Mouse (Mus musculus): ENCODE measurements around the gene Atpif1. TPM values are rescaled to one million over a fixed set of nuclear protein-coding genes. Genes with fewer than 3 reads are reported as not detected.
"Not testable (repeated sequence)": the region's sequence is repeated elsewhere in the genome, so short reads cannot be mapped to it uniquely, and the experiment has no call there.

Gene Atpif1
- total and polyA plus RNA-seq, 2 experiments from 2014 or later, result 800 to 1,681 TPM

- H3K36me3 ChIP-seq (ENCODE audit: insufficient read depth, low read length), result no peaks in the 10 kb centered on the region
- H3K27ac ChIP-seq (ENCODE audit: low read depth, low read length), result no peak overlapping the region
- TF ChIP-seq CTCF (IDR thresholded peaks at IDR 0.05), result no peak
- no peaks in the 10 kb centered on the region for H3K9me3 ChIP-seq (ENCODE audit: low read length)
- H3K27me3 ChIP-seq (ENCODE audit: insufficient read depth, low read length), result no peaks in the 10 kb centered on the region
- H3K9ac ChIP-seq (replicated peaks; ENCODE audit: low read length, poor library complexity, severe bottlenecking), result no peak overlapping the region
- 79% methylated on average over 4 of the region's 4 CpGs for WGBS
- no peak overlapping the region for H3K4me2 ChIP-seq (ENCODE audit: low read depth, low read length, poor library complexity, severe bottlenecking)
- no peak for DNase-seq (ENCODE audit: low spot score)
- no peak overlapping the region for H3K4me3 ChIP-seq (ENCODE audit: low read depth, low read length)
- no peak for ATAC-seq (ENCODE audit: low FRiP score)
- H3K4me1 ChIP-seq (ENCODE audit: insufficient read depth, low read length), result no peaks in the 10 kb centered on the region
Observed at GRCm38 (mm10) chr4:132484231-132484630, 49.2 kb downstream of the Atpif1 start.

GRCm38 (mm10) chr4:132482956-132483608, 50.4 kb downstream of the Atpif1 start:
- Histone ChIP-seq H3K4me3 (ENCODE audit: low read depth, low read length) (no peak overlapping the region), H3K9ac (replicated peaks; ENCODE audit: low read length, poor library complexity, severe bottlenecking) (no peak overlapping the region), H3K4me1 (ENCODE audit: insufficient read depth, low read length) (no peaks in the 10 kb centered on the region), H3K27ac (ENCODE audit: low read depth, low read length) (no peak overlapping the region), H3K4me2 (ENCODE audit: low read depth, low read length, poor library complexity, severe bottlenecking) (no peak overlapping the region), H3K36me3 (ENCODE audit: insufficient read depth, low read length) (no peaks in the 10 kb centered on the region), H3K9me3 (ENCODE audit: low read length) (no peaks in the 10 kb centered on the region), H3K27me3 (ENCODE audit: insufficient read depth, low read length) (no peaks in the 10 kb centered on the region)
- 77% methylated on average over 13 of the region's 13 CpGs for WGBS
- no peak for TF ChIP-seq CTCF (IDR thresholded peaks at IDR 0.05)
- no peak for DNase-seq (ENCODE audit: low spot score)
- ATAC-seq (ENCODE audit: low FRiP score), result no peak

- not testable (repeated sequence) for H3K27ac ChIP-seq (ENCODE audit: low read depth, low read length); DNase-seq (ENCODE audit: low spot score); ATAC-seq (ENCODE audit: low FRiP score); H3K9ac ChIP-seq (replicated peaks; ENCODE audit: low read length, poor library complexity, severe bottlenecking); H3K9me3 ChIP-seq (ENCODE audit: low read length); H3K4me3 ChIP-seq (ENCODE audit: low read depth, low read length); H3K4me1 ChIP-seq (ENCODE audit: insufficient read depth, low read length); H3K36me3 ChIP-seq (ENCODE audit: insufficient read depth, low read length); H3K4me2 ChIP-seq (ENCODE audit: low read depth, low read length, poor library complexity, severe bottlenecking); H3K27me3 ChIP-seq (ENCODE audit: insufficient read depth, low read length)
- WGBS, result 60% methylated on average over 3 of the region's 3 CpGs
Observed at GRCm38 (mm10) chr4:132482104-132482503, 51.4 kb downstream of the Atpif1 start.

Other genes with a start within 250 kb of the Atpif1 start
- gene Rab42, start 230.3 kb downstream of the Atpif1 start, total RNA-seq (2014; rRNA removed), result 0.38 and 3.3 TPM in 2 replicates
- 4.2 and 4.3 TPM in 2 replicates for gene Rab42, start 230.3 kb downstream of the Atpif1 start, polyA plus RNA-seq (2015; fragmentation: Nextera tagmentation; extraction: Ambion mirVana)
- gene Trnau1ap, start 204.1 kb downstream of the Atpif1 start, total RNA-seq (2014; rRNA removed), result 47.7 and 55.2 TPM in 2 replicates
- gene Trnau1ap, start 204.1 kb downstream of the Atpif1 start, polyA plus RNA-seq (2015; fragmentation: Nextera tagmentation; extraction: Ambion mirVana), result 56.9 and 63.0 TPM in 2 replicates
- 18.7 and 23.4 TPM in 2 replicates for gene Rcc1, start 180.1 kb downstream of the Atpif1 start, total RNA-seq (2014; rRNA removed)
- 21.7 and 21.9 TPM in 2 replicates for gene Rcc1, start 180.1 kb downstream of the Atpif1 start, polyA plus RNA-seq (2015; fragmentation: Nextera tagmentation; extraction: Ambion mirVana)
- 3.8 and 4.8 TPM in 2 replicates for gene Phactr4, start 111.2 kb downstream of the Atpif1 start, total RNA-seq (2014; rRNA removed)
- 4.8 and 4.9 TPM in 2 replicates for gene Phactr4, start 111.2 kb downstream of the Atpif1 start, polyA plus RNA-seq (2015; fragmentation: Nextera tagmentation; extraction: Ambion mirVana)
- gene Med18, start 69.7 kb downstream of the Atpif1 start, total RNA-seq (2014; rRNA removed), result 14.3 and 17.5 TPM in 2 replicates
- gene Med18, start 69.7 kb downstream of the Atpif1 start, polyA plus RNA-seq (2015; fragmentation: Nextera tagmentation; extraction: Ambion mirVana), result 13.0 and 13.1 TPM in 2 replicates
- gene Sesn2, start 23.2 kb downstream of the Atpif1 start, total RNA-seq (2014; rRNA removed), result 21.4 and 21.6 TPM in 2 replicates
- 17.7 and 18.2 TPM in 2 replicates for gene Sesn2, start 23.2 kb downstream of the Atpif1 start, polyA plus RNA-seq (2015; fragmentation: Nextera tagmentation; extraction: Ambion mirVana)
- 89.1 and 101 TPM in 2 replicates for gene Dnajc8, start 1.9 kb upstream of the Atpif1 start, total RNA-seq (2014; rRNA removed)
- gene Dnajc8, start 1.9 kb upstream of the Atpif1 start, polyA plus RNA-seq (2015; fragmentation: Nextera tagmentation; extraction: Ambion mirVana), result 168 and 169 TPM in 2 replicates
- gene Ptafr, start 30.4 kb upstream of the Atpif1 start, total RNA-seq (2014; rRNA removed), result 0.66 and 1.1 TPM in 2 replicates
- 0.26 and 0.56 TPM in 2 replicates for gene Ptafr, start 30.4 kb upstream of the Atpif1 start, polyA plus RNA-seq (2015; fragmentation: Nextera tagmentation; extraction: Ambion mirVana)
- 15.7 and 25.8 TPM in 2 replicates for gene Eya3, start 105.3 kb upstream of the Atpif1 start, total RNA-seq (2014; rRNA removed)
- gene Eya3, start 105.3 kb upstream of the Atpif1 start, polyA plus RNA-seq (2015; fragmentation: Nextera tagmentation; extraction: Ambion mirVana), result 4.5 and 5.1 TPM in 2 replicates
- gene Xkr8, start 198.9 kb upstream of the Atpif1 start, total RNA-seq (2014; rRNA removed), result 6.2 and 7.1 TPM in 2 replicates
- gene Xkr8, start 198.9 kb upstream of the Atpif1 start, polyA plus RNA-seq (2015; fragmentation: Nextera tagmentation; extraction: Ambion mirVana), result 6.4 and 6.9 TPM in 2 replicates
- 0.47 and 1.3 TPM in 2 replicates for gene Smpdl3b, start 223.6 kb upstream of the Atpif1 start, total RNA-seq (2014; rRNA removed)
- 1.1 and 1.2 TPM in 2 replicates for gene Smpdl3b, start 223.6 kb upstream of the Atpif1 start, polyA plus RNA-seq (2015; fragmentation: Nextera tagmentation; extraction: Ambion mirVana)
- 17.1 and 18.9 TPM in 2 replicates for gene Rpa2, start 234.7 kb upstream of the Atpif1 start, total RNA-seq (2014; rRNA removed)
- 28.4 and 29.8 TPM in 2 replicates for gene Rpa2, start 234.7 kb upstream of the Atpif1 start, polyA plus RNA-seq (2015; fragmentation: Nextera tagmentation; extraction: Ambion mirVana)